Mouse (Mus musculus) adipocyte (in vitro differentiated cells): Measurements from ENCODE around the gene Retnlg.
"Not testable (repeated sequence)": the region's sequence is repeated elsewhere in the genome, so short reads cannot be mapped to it uniquely, and the experiment has no call there.

Source experiments
- DNase-seq: peaks from one replicate; pipeline ENCODE4 v3.0.0-alpha.2; 2016; ENCODE audit warnings: low spot score

Gene Retnlg

GRCm38 (mm10) chr16:48872321-48872720, at the start of gene Retnlg:
TSS of gene Retnlg (plus strand) at chr16:48872621.
- no peak for DNase-seq

- DNase-seq = no peak
Observed at GRCm38 (mm10) chr16:48826474-48826873, 45.9 kb upstream of the Retnlg start.

GRCm38 (mm10) chr16:48827625-48828024, 44.8 kb upstream of the Retnlg start:
- no peak for DNase-seq

- DNase-seq = no peak
Observed at GRCm38 (mm10) chr16:48829060-48829459, 43.4 kb upstream of the Retnlg start.

DNA sequence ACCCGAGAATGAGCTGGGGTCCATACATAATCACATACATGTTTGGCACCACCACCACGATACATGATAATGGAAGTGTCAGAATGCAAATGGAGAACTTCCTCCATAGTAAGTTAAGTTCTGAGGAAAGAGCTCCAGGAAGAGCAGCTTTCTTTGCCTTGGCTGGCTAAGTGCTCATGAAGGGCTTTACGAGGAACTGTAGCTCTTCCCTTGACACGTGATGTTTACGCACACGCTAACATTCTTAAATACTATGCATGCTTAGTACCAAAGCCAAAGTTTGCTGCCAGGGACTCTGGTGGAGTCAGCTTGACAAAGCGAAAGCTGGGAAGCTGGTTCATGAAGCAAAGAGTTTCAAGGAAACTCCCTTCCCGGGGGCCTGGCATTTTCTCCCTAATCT, 40.4 kb upstream of the Retnlg start:
- no peak for DNase-seq

GRCm38 (mm10) chr16:48833626-48834025, 38.8 kb upstream of the Retnlg start:
- DNase-seq = not testable (repeated sequence)

GRCm38 (mm10) chr16:48842266-48842665, 30.2 kb upstream of the Retnlg start, which contains the start of gene Retnla:
TSS of gene Retnla (plus strand) at chr16:48842551.
- no peak for DNase-seq

DNA sequence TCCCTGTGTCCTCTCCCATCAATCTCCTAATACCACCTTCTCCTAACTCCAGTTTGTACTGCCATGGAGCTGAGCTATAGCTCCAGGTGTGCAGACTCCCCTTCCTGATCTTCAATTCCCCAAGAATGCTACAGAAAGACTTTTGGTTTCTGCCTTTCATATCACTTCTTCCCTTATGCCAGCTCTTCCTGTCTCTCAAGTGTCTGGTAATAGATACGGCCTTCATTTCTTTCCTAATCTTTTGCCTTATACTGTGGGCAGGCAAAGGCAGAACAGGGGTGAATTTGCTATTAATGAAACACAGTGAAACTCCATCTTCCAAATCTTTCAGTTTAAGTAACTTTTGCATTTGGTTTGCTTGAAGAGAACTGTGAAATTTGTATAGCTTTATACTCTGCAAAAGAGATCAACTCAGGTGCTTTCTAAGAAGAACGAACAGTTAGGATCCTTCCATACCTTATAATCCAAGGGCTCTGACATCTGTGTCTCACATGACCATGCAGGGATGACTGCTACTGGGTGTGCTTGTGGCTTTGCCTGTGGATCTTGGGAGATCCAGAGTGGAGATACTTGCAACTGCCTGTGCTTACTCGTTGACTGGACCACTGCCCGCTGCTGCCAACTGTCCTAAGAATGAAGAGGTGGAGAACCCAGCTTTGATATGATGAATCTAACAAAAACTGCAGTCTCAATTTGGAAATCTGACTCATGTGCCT, 28.6 kb upstream of the Retnlg start:
- no peak for DNase-seq

GRCm38 (mm10) chr16:48865004-48865403, 7.4 kb upstream of the Retnlg start:
- not testable (repeated sequence) for DNase-seq

DNA sequence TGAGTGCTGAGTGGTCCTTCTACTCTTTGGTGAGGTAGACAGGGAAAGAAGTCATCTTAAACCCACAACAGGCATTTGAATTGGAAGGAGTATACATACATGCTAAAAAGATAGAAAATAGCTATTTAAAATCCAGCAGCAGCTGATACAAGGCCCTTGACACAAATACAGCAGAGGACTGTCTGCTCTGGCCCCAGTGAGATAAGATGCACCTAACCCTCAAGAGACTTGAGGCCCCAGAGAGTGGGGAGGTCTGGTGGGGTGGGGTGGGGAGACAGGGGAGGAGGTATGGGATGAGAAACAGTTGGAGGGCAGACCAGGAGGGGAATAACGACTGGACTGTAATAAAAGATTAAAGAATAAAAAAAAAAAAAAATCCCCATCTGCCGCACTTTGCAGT, 4.7 kb upstream of the Retnlg start:
- no peak for DNase-seq

DNA sequence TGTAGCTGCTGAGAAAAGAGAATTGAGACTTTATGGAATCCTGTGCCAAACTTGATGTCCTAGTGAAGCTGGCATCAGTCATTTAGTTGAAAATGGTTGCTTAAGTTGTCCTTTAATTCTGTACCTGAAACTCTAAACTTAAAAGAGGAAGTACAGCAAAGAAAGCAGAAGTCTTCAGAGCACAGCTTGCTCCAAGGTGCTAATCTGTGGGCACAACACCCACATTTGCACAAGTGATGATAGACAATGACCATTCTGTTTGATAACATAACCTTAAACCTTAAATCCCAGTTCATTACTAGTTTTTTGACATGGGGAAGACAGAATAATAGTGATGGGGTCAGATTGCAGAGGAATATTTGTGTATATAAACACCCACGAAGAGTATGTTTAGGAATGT, 3.8 kb upstream of the Retnlg start:
- DNase-seq = no peak

- DNase-seq = no peak
Observed at GRCm38 (mm10) chr16:48869671-48870070, 2.8 kb upstream of the Retnlg start.

DNA sequence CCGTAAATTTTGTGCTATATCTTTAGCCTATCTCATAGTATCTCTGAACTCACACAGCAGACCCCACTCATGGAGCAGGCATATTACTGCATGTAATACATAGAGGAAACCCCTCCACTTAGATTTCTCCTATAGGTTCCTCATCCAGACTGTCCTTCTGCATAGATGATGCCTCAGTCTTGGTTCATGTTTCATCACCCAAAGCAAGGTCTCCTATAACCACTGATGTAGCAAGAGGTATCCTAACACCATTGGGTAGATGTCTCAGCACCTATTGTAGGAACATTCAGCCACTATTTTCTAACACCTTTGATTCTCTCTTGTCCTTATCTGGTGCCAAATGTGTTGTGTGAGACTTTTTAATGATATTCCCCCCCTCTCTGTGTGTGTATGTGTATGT, 667 bp upstream of the Retnlg start:
- DNase-seq = no peak

DNA sequence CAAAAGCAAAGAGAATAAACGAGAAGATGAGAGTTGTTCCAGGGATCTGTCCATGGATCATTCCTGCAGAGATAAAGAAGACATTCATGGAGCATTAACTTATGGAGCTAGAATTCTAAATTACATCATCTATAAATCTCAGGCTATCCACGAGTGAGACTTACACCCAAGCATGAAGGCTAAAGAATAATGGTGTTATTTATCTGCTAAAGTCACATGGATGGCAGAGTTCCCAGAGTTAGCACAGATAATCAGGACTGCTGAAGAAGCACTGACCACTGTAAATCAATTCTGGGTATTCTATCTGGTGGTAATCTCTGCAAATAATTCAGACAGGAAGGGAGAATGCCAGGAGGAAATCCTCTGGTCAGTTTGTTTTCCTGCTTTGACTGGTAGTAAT, 18.3 kb downstream of the Retnlg start:
- DNase-seq = peak; percentile 8

- DNase-seq = no peak
Observed at GRCm38 (mm10) chr16:48899868-48900267, 27.4 kb downstream of the Retnlg start.

- DNase-seq = no peak
Observed at GRCm38 (mm10) chr16:48911184-48911583, 38.8 kb downstream of the Retnlg start.

- DNase-seq = no peak
Observed at GRCm38 (mm10) chr16:48913206-48913605, 40.8 kb downstream of the Retnlg start.

GRCm38 (mm10) chr16:48923724-48924123, 51.3 kb downstream of the Retnlg start:
- DNase-seq = no peak
